Mouse (Mus musculus) midbrain, embryonic 11.5 days (tissue): ENCODE measurements around the gene Chd2. TPM values are rescaled to one million over a fixed set of nuclear protein-coding genes. Genes with fewer than 3 reads are reported as not detected.

Experiments used
- ATAC-seq: fragments of 200-750 bp; cut with Nextera tagmentation; 2 replicates; pipeline ENCODE4 v1.8.0; 2017; ENCODE audit warnings: moderate TSS enrichment, moderate library complexity; ENCODE audit not compliant: low FRiP score
- DNase-seq: peaks from one replicate; pipeline ENCODE4 v3.0.0; 2015; ENCODE audit warnings: low spot score; ENCODE audit errors: missing footprints
- H3K27ac ChIP-seq: fragments of 300-500 bp; sonication (generic); 2 replicates; pipeline ENCODE4 v1.5.1; 2014; ENCODE audit warnings: low read depth, low read length
- H3K27me3 ChIP-seq: fragments of 300-500 bp; sonication (generic); 2 replicates; pipeline ENCODE4 v1.6.1; 2014; ENCODE audit warnings: mild to moderate bottlenecking, low read length, moderate library complexity, mixed read lengths; ENCODE audit not compliant: control insufficient read depth, insufficient read depth
- H3K36me3 ChIP-seq: fragments of 300-500 bp; sonication (generic); 2 replicates; pipeline ENCODE4 v1.6.1; 2014; ENCODE audit warnings: mild to moderate bottlenecking, low read length, moderate library complexity, mixed read lengths; ENCODE audit not compliant: control insufficient read depth, insufficient read depth
- H3K4me1 ChIP-seq: fragments of 300-500 bp; sonication (generic); 2 replicates; pipeline ENCODE4 v1.6.1; 2014; ENCODE audit warnings: low read length; ENCODE audit not compliant: control insufficient read depth, insufficient read depth
- H3K4me2 ChIP-seq: fragments of 300-500 bp; sonication (generic); 2 replicates; pipeline ENCODE4 v1.6.1; 2014; ENCODE audit warnings: mild to moderate bottlenecking, moderate library complexity
- H3K4me3 ChIP-seq: fragments of 300-500 bp; sonication (generic); 2 replicates; pipeline ENCODE4 v1.5.1; 2014; ENCODE audit warnings: low read depth, low read length
- H3K9ac ChIP-seq: fragments of 300-500 bp; sonication (generic); 2 replicates; pipeline ENCODE4 v1.6.1; 2014; ENCODE audit warnings: low read length
- H3K9me3 ChIP-seq: fragments of 300-500 bp; sonication (generic); 2 replicates; pipeline ENCODE4 v1.6.1; 2016; ENCODE audit warnings: low read length; ENCODE audit not compliant: control insufficient read depth
- WGBS: fragments of 180-500 bp; shearing (Covaris S2); extraction: QIAGEN DNeasy Blood & Tissue Kit; methylation state at CpG from one replicate; pipeline ENCODE4 v1.1.7; 2014; 5-methylcytosine and 5-hydroxymethylcytosine counted together
- polyA plus RNA-seq: library from polyadenylated mRNA; unstranded; fragments of >200 nt; fragmentation: Nextera tagmentation; extraction: Ambion mirVana; gene quantifications from 2 replicates; pipeline ENCODE4 v1.2.1, GENCODE M21; 2014

Chd2 gene
- polyA plus RNA-seq = 41.7 and 42.6 TPM in 2 replicates

GRCm38 (mm10) chr7:73541412-73542130 is at the start of gene Chd2:
TSS of gene Chd2 (minus strand) at chr7:73541830.
- H3K9me3 ChIP-seq = no peaks in the 10 kb centered on the region
- H3K36me3 ChIP-seq = 0 out of 2 replicates have a peak, but pooled peaks cover under 1% of the 10 kb centered on the region
- peak within 1 kb of the TSS; percentile 99 for H3K27ac ChIP-seq
- peak within 1 kb of the TSS; percentile 71 for H3K4me3 ChIP-seq
- under 1% methylated on average over 15 of the region's 15 CpGs for WGBS
- DNase-seq (peak; percentile 97), ATAC-seq (peak; percentile 47)
- H3K4me1 ChIP-seq = peaks cover 3% of the 10 kb centered on the region
- no peaks in the 10 kb centered on the region for H3K27me3 ChIP-seq
- peak within 1 kb of the TSS; percentile 73 for H3K4me2 ChIP-seq
- peak within 1 kb of the TSS; percentile 95 for H3K9ac ChIP-seq

GRCm38 (mm10) chr7:73590757-73591156 is 49.1 kb upstream of the Chd2 start:
- Histone ChIP-seq H3K27me3 (no peaks in the 10 kb centered on the region), H3K27ac (no peak overlapping the region), H3K9me3 (no peaks in the 10 kb centered on the region), H3K4me1 (peaks cover 15% of the 10 kb centered on the region), H3K9ac (no peak overlapping the region), H3K4me3 (no peak overlapping the region), H3K4me2 (no peak overlapping the region), H3K36me3 (no peaks in the 10 kb centered on the region)
- DNase-seq = no peak
- ATAC-seq = no peak
- WGBS = 93% methylated on average over 5 of the region's 5 CpGs

GRCm38 (mm10) chr7:73589208-73589771 is 47.7 kb upstream of the Chd2 start:
- H3K4me3 ChIP-seq = no peak overlapping the region
- no peaks in the 10 kb centered on the region for H3K9me3 ChIP-seq
- H3K4me1 ChIP-seq = peaks cover 12% of the 10 kb centered on the region
- no peak overlapping the region for H3K9ac ChIP-seq
- H3K27ac ChIP-seq = no peak overlapping the region
- DNase-seq (peak; percentile 62), ATAC-seq (no peak)
- H3K27me3 ChIP-seq = no peaks in the 10 kb centered on the region
- WGBS = 62% methylated on average over 14 of the region's 14 CpGs
- H3K36me3 ChIP-seq = no peaks in the 10 kb centered on the region
- H3K4me2 ChIP-seq = no peak overlapping the region

DNA sequence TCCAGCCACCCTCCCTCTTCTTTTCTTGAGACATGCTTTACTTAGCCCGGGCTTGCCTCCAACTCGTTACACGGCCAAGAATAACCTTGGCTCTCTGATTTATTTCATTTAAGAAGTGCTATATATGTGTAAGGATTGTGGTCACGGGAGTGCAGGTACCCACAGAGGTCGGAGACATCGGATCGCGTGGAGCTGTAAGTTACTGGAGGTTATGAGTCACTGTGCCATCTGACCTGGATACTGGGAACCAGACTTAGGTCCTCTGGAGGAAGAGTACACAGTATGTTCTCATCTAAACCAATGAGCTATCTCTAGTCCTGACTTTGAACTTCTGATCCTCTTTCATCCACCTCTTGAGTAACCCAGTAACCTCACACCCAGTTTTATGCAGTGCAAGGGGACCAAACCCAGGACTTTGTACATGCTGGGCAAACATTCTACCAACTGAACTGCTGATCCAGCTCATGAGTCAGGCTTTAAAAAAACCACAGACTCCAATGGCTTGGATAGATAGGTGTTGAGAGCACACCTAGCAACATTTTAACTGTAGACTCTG is 46.8 kb upstream of the Chd2 start:
- H3K36me3 ChIP-seq = no peaks in the 10 kb centered on the region
- H3K27ac ChIP-seq = no peak overlapping the region
- H3K27me3 ChIP-seq = no peaks in the 10 kb centered on the region
- ATAC-seq (no peak), DNase-seq (no peak)
- H3K4me1 ChIP-seq = peaks cover 7% of the 10 kb centered on the region
- 93% methylated on average over 8 of the region's 8 CpGs for WGBS
- no peak overlapping the region for H3K9ac ChIP-seq
- no peaks in the 10 kb centered on the region for H3K9me3 ChIP-seq
- H3K4me2 ChIP-seq = no peak overlapping the region
- H3K4me3 ChIP-seq = no peak overlapping the region

GRCm38 (mm10) chr7:73586717-73587116 is 45.1 kb upstream of the Chd2 start:
- no peaks in the 10 kb centered on the region for H3K27me3 ChIP-seq
- H3K4me3 ChIP-seq = no peak overlapping the region
- H3K4me1 ChIP-seq = peaks cover 12% of the 10 kb centered on the region
- H3K9ac ChIP-seq = no peak overlapping the region
- 92% methylated on average over 6 of the region's 6 CpGs for WGBS
- no peak for DNase-seq
- no peak overlapping the region for H3K4me2 ChIP-seq
- no peak overlapping the region for H3K27ac ChIP-seq
- no peaks in the 10 kb centered on the region for H3K9me3 ChIP-seq
- no peak for ATAC-seq
- H3K36me3 ChIP-seq = no peaks in the 10 kb centered on the region

DNA sequence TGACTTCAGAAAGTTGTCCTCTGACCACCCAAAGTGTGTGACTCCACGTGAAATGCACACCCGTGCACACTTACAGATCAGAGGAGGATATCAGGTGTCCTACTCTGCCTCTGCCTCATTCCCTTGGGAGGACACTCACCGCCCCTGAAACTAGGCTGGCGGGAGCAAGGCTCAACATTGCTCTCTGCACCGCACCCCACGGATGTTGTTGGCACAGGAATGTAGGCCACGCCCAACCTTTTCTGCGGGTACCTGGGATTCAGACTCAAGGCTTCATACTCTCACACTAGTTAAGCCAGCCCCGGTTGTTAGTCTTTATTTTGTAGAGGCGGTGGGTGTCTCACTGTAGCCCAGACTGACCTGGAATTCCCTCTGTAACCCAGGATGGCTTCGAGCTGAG is 44.6 kb upstream of the Chd2 start:
- H3K4me1 ChIP-seq = peaks cover 12% of the 10 kb centered on the region
- no peak for ATAC-seq
- 74% methylated on average over 11 of the region's 11 CpGs for WGBS
- H3K9ac ChIP-seq = no peak overlapping the region
- no peak overlapping the region for H3K4me2 ChIP-seq
- no peaks in the 10 kb centered on the region for H3K9me3 ChIP-seq
- no peak for DNase-seq
- no peak overlapping the region for H3K27ac ChIP-seq
- H3K4me3 ChIP-seq = no peak overlapping the region
- H3K27me3 ChIP-seq = no peaks in the 10 kb centered on the region
- H3K36me3 ChIP-seq = no peaks in the 10 kb centered on the region

GRCm38 (mm10) chr7:73585114-73586032 is 43.7 kb upstream of the Chd2 start:
- peaks cover 12% of the 10 kb centered on the region for H3K4me1 ChIP-seq
- no peak overlapping the region for H3K27ac ChIP-seq
- H3K9me3 ChIP-seq = no peaks in the 10 kb centered on the region
- 77% methylated on average over 22 of the region's 22 CpGs for WGBS
- peak; percentile 80 for DNase-seq
- H3K27me3 ChIP-seq = no peaks in the 10 kb centered on the region
- H3K4me3 ChIP-seq = no peak overlapping the region
- no peaks in the 10 kb centered on the region for H3K36me3 ChIP-seq
- H3K9ac ChIP-seq = no peak overlapping the region
- ATAC-seq = no peak
- H3K4me2 ChIP-seq = no peak overlapping the region

- 50% methylated on average over 13 of the region's 13 CpGs for WGBS
- Histone ChIP-seq H3K36me3 (no peaks in the 10 kb centered on the region), H3K4me3 (no peak overlapping the region), H3K4me1 (peaks cover 12% of the 10 kb centered on the region), H3K9ac (no peak overlapping the region), H3K4me2 (no peak overlapping the region), H3K27me3 (no peaks in the 10 kb centered on the region), H3K9me3 (no peaks in the 10 kb centered on the region), H3K27ac (peak overlapping the region; percentile 30; the same call in 1 of the 2 replicates)
- peak; percentile 24; the same call in 1 of the 2 replicates for ATAC-seq
- DNase-seq = peak; percentile 88
Observed at GRCm38 (mm10) chr7:73584009-73584995, 42.7 kb upstream of the Chd2 start.
